Mouse (Mus musculus): Measurements from ENCODE around the gene Mrpl51. TPM values are rescaled to one million over a fixed set of nuclear protein-coding genes. Genes with fewer than 3 reads are reported as not detected.

The Mrpl51 gene
- polyA plus RNA-seq, 1 experiment: 147 TPM

GRCm38 (mm10) chr6:125149569-125149950, 42.0 kb upstream of the Mrpl51 start:
- no peak overlapping the region for H3K4me3 ChIP-seq (ENCODE audit: insufficient read depth, poor library complexity, severe bottlenecking)
- peaks cover 10% of the 10 kb centered on the region for H3K79me3 ChIP-seq (ENCODE audit: low read depth)
- no peak overlapping the region for H3ac ChIP-seq (ENCODE audit: control insufficient read depth, insufficient read length, low read depth)
- TF ChIP-seq CTCF (IDR thresholded peaks at IDR 0.05; ENCODE audit: control insufficient read depth, insufficient read depth, insufficient read length) (no peak), CEBPB (IDR thresholded peaks at IDR 0.05; ENCODE audit: low read depth) (no peak), MYOD1 (IDR thresholded peaks at IDR 0.05; ENCODE audit: control insufficient read depth, insufficient read length, low read depth) (no peak), USF1 (IDR thresholded peaks at IDR 0.05; ENCODE audit: low read depth) (no peak), FOSL1 (IDR thresholded peaks at IDR 0.05; ENCODE audit: insufficient read depth, low read length, poor library complexity, severe bottlenecking) (no peak)
- peaks cover 34% of the 10 kb centered on the region for H3K79me2 ChIP-seq (ENCODE audit: control insufficient read depth, insufficient read depth)
- H3K36me3 ChIP-seq (ENCODE audit: control insufficient read depth, insufficient read depth): peaks cover 16% of the 10 kb centered on the region
- no peaks in the 10 kb centered on the region for H3K27me3 ChIP-seq (ENCODE audit: control insufficient read depth, insufficient read depth, insufficient read length)

- H3K4me3 ChIP-seq (ENCODE audit: insufficient read depth, poor library complexity, severe bottlenecking): no peak overlapping the region
- TF ChIP-seq CEBPB (IDR thresholded peaks at IDR 0.05; ENCODE audit: low read depth) (no peak), USF1 (IDR thresholded peaks at IDR 0.05; ENCODE audit: low read depth) (no peak), FOSL1 (IDR thresholded peaks at IDR 0.05; ENCODE audit: insufficient read depth, low read length, poor library complexity, severe bottlenecking) (no peak), MYOD1 (IDR thresholded peaks at IDR 0.05; ENCODE audit: control insufficient read depth, insufficient read length, low read depth) (no peak), MAX (IDR thresholded peaks at IDR 0.05) (no peak), CTCF (IDR thresholded peaks at IDR 0.05; ENCODE audit: control insufficient read depth, insufficient read depth, insufficient read length) (no peak), MYOG (IDR thresholded peaks at IDR 0.05; ENCODE audit: control insufficient read depth, extremely low read depth, insufficient read length) (no peak)
- peaks cover 23% of the 10 kb centered on the region for H3K36me3 ChIP-seq (ENCODE audit: control insufficient read depth, insufficient read depth)
These were observed 39.2 kb upstream of the Mrpl51 start for GRCm38 (mm10) chr6:125152212-125153017.

GRCm38 (mm10) chr6:125153018-125153389, 38.6 kb upstream of the Mrpl51 start:
- H3K4me3 ChIP-seq (ENCODE audit: insufficient read depth, poor library complexity, severe bottlenecking): no peak overlapping the region
- no peak for TF ChIP-seq USF1 (IDR thresholded peaks at IDR 0.05; ENCODE audit: low read depth)
- TF ChIP-seq MYOD1 (IDR thresholded peaks at IDR 0.05; ENCODE audit: control insufficient read depth, insufficient read length, low read depth): no peak
- no peak for TF ChIP-seq MYOG (IDR thresholded peaks at IDR 0.05; ENCODE audit: control insufficient read depth, extremely low read depth, insufficient read length)
- no peak for TF ChIP-seq CEBPB (IDR thresholded peaks at IDR 0.05; ENCODE audit: low read depth)
- peaks cover 8% of the 10 kb centered on the region for H3K79me2 ChIP-seq (ENCODE audit: control insufficient read depth, insufficient read depth)
- no peak overlapping the region for H3ac ChIP-seq (ENCODE audit: control insufficient read depth, insufficient read length, low read depth)
- no peaks in the 10 kb centered on the region for H3K27me3 ChIP-seq (ENCODE audit: control insufficient read depth, insufficient read depth, insufficient read length)
- H3K79me3 ChIP-seq (ENCODE audit: low read depth): peaks cover under 1% of the 10 kb centered on the region
- H3K36me3 ChIP-seq (ENCODE audit: control insufficient read depth, insufficient read depth): peaks cover 28% of the 10 kb centered on the region

More at GRCm38 (mm10) chr6:125152212-125153017, 39.2 kb upstream of the Mrpl51 start:
- peaks cover 2% of the 10 kb centered on the region for H3K79me3 ChIP-seq (ENCODE audit: low read depth)
- H3ac ChIP-seq (ENCODE audit: control insufficient read depth, insufficient read length, low read depth): no peak overlapping the region
- H3K27me3 ChIP-seq (ENCODE audit: control insufficient read depth, insufficient read depth, insufficient read length): no peaks in the 10 kb centered on the region
- H3K79me2 ChIP-seq (ENCODE audit: control insufficient read depth, insufficient read depth): peaks cover 13% of the 10 kb centered on the region

GRCm38 (mm10) chr6:125153682-125154081, 37.9 kb upstream of the Mrpl51 start:
- Histone ChIP-seq H3ac (ENCODE audit: control insufficient read depth, insufficient read length, low read depth) (no peak overlapping the region), H3K36me3 (ENCODE audit: control insufficient read depth, insufficient read depth) (peaks cover 32% of the 10 kb centered on the region), H3K4me3 (ENCODE audit: insufficient read depth, poor library complexity, severe bottlenecking) (no peak overlapping the region), H3K79me3 (ENCODE audit: low read depth) (no peaks in the 10 kb centered on the region), H3K27me3 (ENCODE audit: control insufficient read depth, insufficient read depth, insufficient read length) (no peaks in the 10 kb centered on the region), H3K79me2 (ENCODE audit: control insufficient read depth, insufficient read depth) (peaks cover 4% of the 10 kb centered on the region)
- TF ChIP-seq MYOD1 (IDR thresholded peaks at IDR 0.05; ENCODE audit: control insufficient read depth, insufficient read length, low read depth) (no peak), MAX (IDR thresholded peaks at IDR 0.05) (no peak), CEBPB (IDR thresholded peaks at IDR 0.05; ENCODE audit: low read depth) (no peak), USF1 (IDR thresholded peaks at IDR 0.05; ENCODE audit: low read depth) (no peak), MYOG (IDR thresholded peaks at IDR 0.05; ENCODE audit: control insufficient read depth, extremely low read depth, insufficient read length) (no peak), FOSL1 (IDR thresholded peaks at IDR 0.05; ENCODE audit: insufficient read depth, low read length, poor library complexity, severe bottlenecking) (no peak), CTCF (IDR thresholded peaks at IDR 0.05; ENCODE audit: control insufficient read depth, insufficient read depth, insufficient read length) (no peak)

- no peak overlapping the region for H3K4me3 ChIP-seq (ENCODE audit: insufficient read depth, poor library complexity, severe bottlenecking)
- no peaks in the 10 kb centered on the region for H3K79me2 ChIP-seq (ENCODE audit: control insufficient read depth, insufficient read depth)
- H3K27me3 ChIP-seq (ENCODE audit: control insufficient read depth, insufficient read depth, insufficient read length): no peaks in the 10 kb centered on the region
- peaks cover 40% of the 10 kb centered on the region for H3K36me3 ChIP-seq (ENCODE audit: control insufficient read depth, insufficient read depth)
- H3K79me3 ChIP-seq (ENCODE audit: low read depth): no peaks in the 10 kb centered on the region
- TF ChIP-seq USF1 (IDR thresholded peaks at IDR 0.05; ENCODE audit: low read depth) (no peak), CTCF (IDR thresholded peaks at IDR 0.05; ENCODE audit: control insufficient read depth, insufficient read depth, insufficient read length) (no peak), MYOD1 (IDR thresholded peaks at IDR 0.05; ENCODE audit: control insufficient read depth, insufficient read length, low read depth) (no peak), FOSL1 (IDR thresholded peaks at IDR 0.05; ENCODE audit: insufficient read depth, low read length, poor library complexity, severe bottlenecking) (no peak), MAX (IDR thresholded peaks at IDR 0.05) (no peak), CEBPB (IDR thresholded peaks at IDR 0.05; ENCODE audit: low read depth) (no peak), MYOG (IDR thresholded peaks at IDR 0.05; ENCODE audit: control insufficient read depth, extremely low read depth, insufficient read length) (no peak)
- no peak overlapping the region for H3ac ChIP-seq (ENCODE audit: control insufficient read depth, insufficient read length, low read depth)
These were observed 37.1 kb upstream of the Mrpl51 start for GRCm38 (mm10) chr6:125154550-125154949.
